Mouse (Mus musculus): ENCODE results near the gene Spata25. TPM values are rescaled to one million over a fixed set of nuclear protein-coding genes. Genes with fewer than 3 reads are reported as not detected.
"Not testable (repeated sequence)": the region's sequence is repeated elsewhere in the genome, so short reads cannot be mapped to it uniquely, and the experiment has no call there.

The Spata25 gene
- polyA plus RNA-seq, 1 experiment from 2014 or later: not detected

DNA sequence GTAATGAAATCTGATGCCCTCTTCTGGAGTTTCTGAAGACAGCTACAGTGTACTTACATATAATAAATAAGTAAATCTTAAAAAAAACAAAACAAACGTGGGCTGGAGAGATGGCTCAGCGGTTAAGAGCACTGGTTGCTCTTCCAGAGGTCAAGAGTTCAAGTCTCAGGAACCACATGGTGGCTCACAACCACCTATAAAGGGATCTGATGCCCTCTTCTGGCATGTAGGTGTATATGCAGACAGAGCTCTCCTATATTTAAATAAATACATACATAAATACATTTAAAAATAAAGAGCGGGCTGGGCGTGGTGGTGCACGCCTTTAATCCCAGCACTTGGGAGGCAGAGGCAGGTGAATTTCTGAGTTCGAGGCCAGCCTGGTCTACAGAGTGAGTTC, 29.8 kb downstream of the Spata25 start:
- not testable (repeated sequence) for H3K4me2 ChIP-seq (replicated peaks); ATAC-seq; H3K27me3 ChIP-seq; H3K9ac ChIP-seq (replicated peaks); H3K9me3 ChIP-seq; H3K4me3 ChIP-seq (replicated peaks); H3K27ac ChIP-seq; H3K4me1 ChIP-seq (replicated peaks)
- 85% methylated on average over 6 of the region's 6 CpGs for WGBS
- peaks cover 71% of the 10 kb centered on the region for H3K36me3 ChIP-seq

GRCm38 (mm10) chr2:164795868-164796267, 32.5 kb downstream of the Spata25 start:
- 89% methylated on average over 4 of the region's 4 CpGs for WGBS
- Histone ChIP-seq H3K4me3 (replicated peaks) (no peak overlapping the region), H3K9me3 (no peaks in the 10 kb centered on the region), H3K9ac (replicated peaks) (no peak overlapping the region), H3K27ac (no peak overlapping the region), H3K36me3 (peaks cover 84% of the 10 kb centered on the region), H3K4me1 (replicated peaks) (no peaks in the 10 kb centered on the region), H3K27me3 (no peaks in the 10 kb centered on the region), H3K4me2 (replicated peaks) (no peak overlapping the region)
- no peak for ATAC-seq

DNA sequence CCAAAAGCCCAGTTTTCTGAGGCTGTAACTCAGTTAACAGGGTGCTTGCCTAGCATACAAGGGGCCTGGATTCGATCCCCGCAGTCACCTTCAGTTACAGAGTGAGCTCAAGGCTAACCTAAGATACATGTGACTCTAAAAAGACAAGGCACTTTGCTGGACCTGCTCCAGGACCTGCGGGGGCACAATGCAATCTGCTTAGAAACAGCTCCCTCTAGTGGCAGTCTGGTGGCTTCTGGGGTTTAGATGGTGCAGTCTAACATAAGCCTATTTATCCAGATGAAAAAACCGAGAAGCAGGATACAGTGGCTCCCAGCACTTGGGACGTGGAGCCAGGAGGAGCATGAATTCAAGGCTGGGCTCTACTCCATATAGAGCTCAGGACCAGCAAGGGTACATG, 34.0 kb downstream of the Spata25 start:
- Histone ChIP-seq H3K36me3 (peaks cover 82% of the 10 kb centered on the region), H3K27ac (no peak overlapping the region), H3K4me1 (replicated peaks) (no peaks in the 10 kb centered on the region), H3K27me3 (no peaks in the 10 kb centered on the region), H3K9me3 (no peaks in the 10 kb centered on the region), H3K4me2 (replicated peaks) (no peak overlapping the region), H3K4me3 (replicated peaks) (no peak overlapping the region), H3K9ac (replicated peaks) (no peak overlapping the region)
- WGBS: 36% methylated on average over 5 of the region's 5 CpGs
- ATAC-seq: peak; percentile 69

DNA sequence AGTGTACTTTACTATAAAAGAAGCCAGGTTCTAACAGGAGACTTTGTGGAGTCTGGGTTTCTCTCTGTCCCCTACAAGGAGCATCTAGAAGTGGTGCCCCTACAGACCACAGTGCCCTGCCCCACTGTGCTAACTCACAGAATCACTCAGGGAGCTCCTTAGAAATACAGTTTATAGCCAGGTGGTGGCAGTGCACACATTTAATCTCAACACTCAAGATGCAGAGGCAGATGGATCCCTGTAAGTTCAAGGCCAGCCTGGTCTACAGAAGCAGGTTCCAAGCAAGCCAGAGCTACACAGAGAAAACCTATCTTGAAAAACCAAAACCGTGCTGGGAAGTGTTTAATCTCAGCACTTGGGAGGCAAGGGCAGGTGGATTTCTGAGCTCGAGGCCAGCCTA, 34.6 kb downstream of the Spata25 start:
- no peak overlapping the region for H3K9ac ChIP-seq (replicated peaks)
- no peaks in the 10 kb centered on the region for H3K9me3 ChIP-seq
- H3K4me1 ChIP-seq (replicated peaks): no peaks in the 10 kb centered on the region
- ATAC-seq: no peak
- H3K4me3 ChIP-seq (replicated peaks): no peak overlapping the region
- no peaks in the 10 kb centered on the region for H3K27me3 ChIP-seq
- H3K4me2 ChIP-seq (replicated peaks): no peak overlapping the region
- H3K36me3 ChIP-seq: peaks cover 80% of the 10 kb centered on the region
- 89% methylated on average over 2 of the region's 2 CpGs for WGBS
- peak overlapping the region; percentile 35; the same call in 1 of the 2 replicates for H3K27ac ChIP-seq

- ATAC-seq: no peak
- Histone ChIP-seq H3K9ac (replicated peaks) (no peak overlapping the region), H3K4me1 (replicated peaks) (no peaks in the 10 kb centered on the region), H3K36me3 (peaks cover 78% of the 10 kb centered on the region), H3K9me3 (no peaks in the 10 kb centered on the region), H3K4me2 (replicated peaks) (no peak overlapping the region), H3K4me3 (replicated peaks) (no peak overlapping the region), H3K27ac (0 out of 2 replicates have a peak overlapping the region, but pooled peaks have one; percentile 35), H3K27me3 (no peaks in the 10 kb centered on the region)
- 85% methylated on average over 3 of the region's 3 CpGs for WGBS
Measured at GRCm38 (mm10) chr2:164793236-164793635, 35.1 kb downstream of the Spata25 start.

DNA sequence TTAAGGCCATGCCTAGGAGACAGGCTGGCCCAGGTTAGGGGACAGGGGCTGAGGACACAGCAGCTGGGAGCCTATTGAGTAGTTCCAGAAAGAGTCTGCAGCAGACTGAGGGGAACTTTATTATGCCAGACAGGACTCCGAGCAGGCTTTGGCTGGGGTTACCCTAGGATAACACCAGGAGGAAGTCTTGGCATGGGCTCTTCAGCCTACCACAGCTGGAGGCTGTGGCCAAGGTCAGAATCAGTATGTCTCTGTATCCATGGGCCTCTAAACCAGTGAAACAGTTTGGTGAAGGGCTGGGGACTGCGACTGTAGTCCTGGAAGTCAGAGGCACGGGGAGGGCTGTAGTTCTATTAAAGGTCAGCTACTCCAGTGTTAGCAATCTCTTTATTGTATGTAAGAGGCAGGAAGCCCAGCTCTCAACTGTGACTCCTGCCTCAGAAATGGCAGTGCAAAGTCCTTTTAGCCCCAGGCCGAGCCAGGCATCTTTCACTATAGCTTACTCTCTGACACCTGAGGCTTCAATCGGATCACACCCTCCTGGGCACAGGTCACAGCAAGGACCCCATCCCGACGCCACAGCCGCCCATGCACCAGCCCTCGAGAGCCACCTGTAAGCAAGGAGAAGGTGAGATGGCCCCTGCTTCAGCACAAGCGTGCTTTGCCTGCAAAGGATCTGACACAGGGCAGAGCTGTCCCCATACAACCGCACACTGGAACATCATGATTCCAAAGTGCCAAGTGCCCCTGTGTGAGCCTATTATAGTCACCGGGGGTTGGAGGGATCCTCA, 35.7 kb downstream of the Spata25 start:
- H3K4me3 ChIP-seq (replicated peaks): no peak overlapping the region
- no peak overlapping the region for H3K4me2 ChIP-seq (replicated peaks)
- H3K36me3 ChIP-seq: peaks cover 73% of the 10 kb centered on the region
- no peak overlapping the region for H3K9ac ChIP-seq (replicated peaks)
- 95% methylated on average over 12 of the region's 12 CpGs for WGBS
- no peaks in the 10 kb centered on the region for H3K9me3 ChIP-seq
- H3K4me1 ChIP-seq (replicated peaks): no peaks in the 10 kb centered on the region
- no peaks in the 10 kb centered on the region for H3K27me3 ChIP-seq
- H3K27ac ChIP-seq: no peak overlapping the region
- ATAC-seq: no peak

DNA sequence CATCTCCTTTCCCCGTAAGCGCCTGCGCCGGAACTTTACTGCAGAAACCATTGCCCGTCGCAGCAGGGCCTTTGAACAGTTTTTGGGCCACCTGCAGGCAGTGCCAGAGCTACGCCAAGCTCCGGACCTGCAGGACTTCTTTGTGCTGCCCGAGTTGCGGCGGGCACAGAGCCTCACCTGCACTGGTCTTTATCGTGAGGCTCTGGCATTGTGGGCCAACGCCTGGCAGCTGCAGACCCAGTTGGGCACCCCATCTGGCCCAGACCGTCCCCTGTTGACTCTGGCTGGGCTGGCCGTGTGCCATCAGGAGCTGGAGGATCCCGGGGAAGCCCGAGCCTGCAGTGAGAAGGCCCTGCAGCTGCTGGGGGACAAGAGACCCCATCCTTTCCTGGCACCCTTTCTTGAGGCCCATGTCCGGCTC, 36.5 kb downstream of the Spata25 start:
- 94% methylated on average over 18 of the region's 18 CpGs for WGBS
- H3K36me3 ChIP-seq: peaks cover 67% of the 10 kb centered on the region
- H3K27ac ChIP-seq: no peak overlapping the region
- H3K4me2 ChIP-seq (replicated peaks): no peak overlapping the region
- no peak overlapping the region for H3K4me3 ChIP-seq (replicated peaks)
- H3K27me3 ChIP-seq: no peaks in the 10 kb centered on the region
- no peak overlapping the region for H3K9ac ChIP-seq (replicated peaks)
- peaks cover 4% of the 10 kb centered on the region for H3K4me1 ChIP-seq (replicated peaks)
- ATAC-seq: no peak
- no peaks in the 10 kb centered on the region for H3K9me3 ChIP-seq

DNA sequence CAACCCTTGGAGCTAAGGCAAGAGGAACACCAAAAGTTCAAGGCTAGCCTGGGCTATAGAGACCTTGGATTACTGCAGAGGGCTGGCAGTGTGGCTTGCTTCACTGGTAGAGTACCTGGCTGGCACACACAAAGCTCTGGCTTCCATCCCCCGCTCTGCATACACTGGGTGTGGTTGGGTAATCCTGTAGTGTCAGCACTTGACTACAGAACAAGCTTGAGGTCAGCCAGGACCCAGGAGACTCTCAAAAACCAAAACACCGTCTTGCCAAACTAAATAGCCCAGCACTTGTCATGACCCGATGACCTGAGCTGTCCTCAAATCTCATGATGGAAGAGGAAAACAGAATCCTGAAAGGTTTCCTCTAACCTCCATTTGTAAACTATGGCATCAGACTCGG, 37.9 kb downstream of the Spata25 start:
- Histone ChIP-seq H3K27me3 (no peaks in the 10 kb centered on the region), H3K4me3 (replicated peaks) (no peak overlapping the region), H3K9ac (replicated peaks) (no peak overlapping the region), H3K4me1 (replicated peaks) (peaks cover 14% of the 10 kb centered on the region), H3K4me2 (replicated peaks) (no peak overlapping the region), H3K9me3 (no peaks in the 10 kb centered on the region), H3K27ac (no peak overlapping the region), H3K36me3 (peaks cover 54% of the 10 kb centered on the region)
- WGBS: 91% methylated on average over 4 of the region's 4 CpGs
- ATAC-seq: no peak

GRCm38 (mm10) chr2:164788411-164788810, 39.9 kb downstream of the Spata25 start:
- Histone ChIP-seq H3K27ac (no peak overlapping the region), H3K36me3 (peaks cover 41% of the 10 kb centered on the region), H3K9ac (replicated peaks) (no peak overlapping the region), H3K27me3 (peaks cover 6% of the 10 kb centered on the region; the same call in 1 of the 2 replicates), H3K4me3 (replicated peaks) (no peak overlapping the region), H3K4me2 (replicated peaks) (no peak overlapping the region), H3K4me1 (replicated peaks) (peaks cover 22% of the 10 kb centered on the region), H3K9me3 (no peaks in the 10 kb centered on the region)
- ATAC-seq: no peak
- WGBS: 82% methylated on average over 4 of the region's 4 CpGs

- Histone ChIP-seq H3K9ac (replicated peaks) (no peak overlapping the region), H3K4me2 (replicated peaks) (no peak overlapping the region), H3K27me3 (peaks cover 9% of the 10 kb centered on the region; the same call in 1 of the 2 replicates), H3K4me1 (replicated peaks) (peaks cover 22% of the 10 kb centered on the region), H3K36me3 (peaks cover 35% of the 10 kb centered on the region), H3K9me3 (no peaks in the 10 kb centered on the region), H3K27ac (no peak overlapping the region), H3K4me3 (replicated peaks) (no peak overlapping the region)
- WGBS: 85% methylated on average over 10 of the region's 10 CpGs
- no peak for ATAC-seq
Measured at GRCm38 (mm10) chr2:164787779-164788178, 40.6 kb downstream of the Spata25 start.

GRCm38 (mm10) chr2:164787032-164787431, 41.3 kb downstream of the Spata25 start:
- no peak for ATAC-seq
- H3K4me2 ChIP-seq (replicated peaks): peak overlapping the region; percentile 64
- no peak overlapping the region for H3K27ac ChIP-seq
- H3K9me3 ChIP-seq: no peaks in the 10 kb centered on the region
- WGBS: 88% methylated on average over 3 of the region's 3 CpGs
- peaks cover 22% of the 10 kb centered on the region for H3K4me1 ChIP-seq (replicated peaks)
- H3K36me3 ChIP-seq: peaks cover 28% of the 10 kb centered on the region
- no peak overlapping the region for H3K9ac ChIP-seq (replicated peaks)
- no peak overlapping the region for H3K4me3 ChIP-seq (replicated peaks)
- H3K27me3 ChIP-seq: peaks cover 12% of the 10 kb centered on the region; the same call in 1 of the 2 replicates

- peak; percentile 28; the same call in 1 of the 2 replicates for ATAC-seq
- peak overlapping the region; percentile 65 for H3K9ac ChIP-seq (replicated peaks)
- H3K9me3 ChIP-seq: no peaks in the 10 kb centered on the region
- peaks cover 12% of the 10 kb centered on the region; the same call in 1 of the 2 replicates for H3K27me3 ChIP-seq
- H3K4me2 ChIP-seq (replicated peaks): peak overlapping the region; percentile 64
- peak overlapping the region; percentile 59 for H3K4me3 ChIP-seq (replicated peaks)
- H3K27ac ChIP-seq: no peak overlapping the region
- H3K36me3 ChIP-seq: peaks cover 22% of the 10 kb centered on the region
- peaks cover 22% of the 10 kb centered on the region for H3K4me1 ChIP-seq (replicated peaks)
- WGBS: 14% methylated on average over 15 of the region's 15 CpGs
Measured at GRCm38 (mm10) chr2:164786388-164786885, 41.9 kb downstream of the Spata25 start.

Data from midbrain, embryonic 13.5 days (tissue).